In genomic region chr14:122281072-122281634, GRCm38 (mm10) we compare ENCODE assay signal across 12 mouse cellular contexts.
A peak's percentile ranks its signal among the peaks of the same experiment; 100 is the strongest.
DNase-seq lines count a peak whose midpoint lies in the region; ATAC-seq and TF ChIP-seq lines count a peak whose summit lies in the region.
"Had no signal": no experiment of that assay in that cellular context is flagged by ENCODE, and none has a peak within 500 bp of the region (broad histone marks: within the 10 kb centered on the region; RNA-seq: fewer than 3 reads in every experiment).

No protein-coding gene starts in this region.

- intact Hi-C loops in heart, postnatal 10 days (cut with DNase I): no loop called here

- H3K36me3 ChIP-seq in heart, embryonic 15.5 days: no peaks in the 10 kb centered on the region
- H3K36me3 ChIP-seq in forebrain, embryonic 14.5 days (ENCODE audit: control insufficient read depth, insufficient read depth, low read length): no peaks in the 10 kb centered on the region
- no peaks in the 10 kb centered on the region for H3K36me3 ChIP-seq in hindbrain, postnatal 0 days (ENCODE audit: insufficient read depth, low read length)
- no peaks in the 10 kb centered on the region for H3K36me3 ChIP-seq in neural tube, embryonic 13.5 days

- H3K4me3 ChIP-seq in heart, embryonic 15.5 days: no peak overlapping the region
- no peak overlapping the region for H3K4me3 ChIP-seq in forebrain, embryonic 14.5 days (ENCODE audit: low read depth, low read length)
- H3K4me3 ChIP-seq in hindbrain, postnatal 0 days (ENCODE audit: low read length): peak overlapping the region; percentile 18
- no peak overlapping the region for H3K4me3 ChIP-seq in neural tube, embryonic 13.5 days
- H3K4me3 ChIP-seq: gastrocnemius, adult 2 months had no signal

- H3K27me3 ChIP-seq in heart, embryonic 15.5 days: peaks cover 28% of the 10 kb centered on the region
- H3K27me3 ChIP-seq in forebrain, embryonic 14.5 days (replicated peaks; ENCODE audit: control insufficient read depth, insufficient read depth, low read length): peaks cover 4% of the 10 kb centered on the region
- H3K27me3 ChIP-seq in hindbrain, postnatal 0 days (ENCODE audit: insufficient read depth, low read length): peaks cover 3% of the 10 kb centered on the region; the same call in 1 of the 2 replicates
- peaks cover 58% of the 10 kb centered on the region for H3K27me3 ChIP-seq in neural tube, embryonic 13.5 days

- no peaks in the 10 kb centered on the region for H3K9me3 ChIP-seq in heart, embryonic 15.5 days (replicated peaks)
- no peaks in the 10 kb centered on the region for H3K9me3 ChIP-seq in forebrain, embryonic 14.5 days (replicated peaks; ENCODE audit: control insufficient read depth, low read length)
- no peaks in the 10 kb centered on the region for H3K9me3 ChIP-seq in hindbrain, postnatal 0 days (ENCODE audit: low read length)
- H3K9me3 ChIP-seq in neural tube, embryonic 13.5 days: no peaks in the 10 kb centered on the region

- H3K9ac ChIP-seq in heart, embryonic 15.5 days: no peak overlapping the region
- peak overlapping the region; percentile 22; the same call in 1 of the 2 replicates for H3K9ac ChIP-seq in forebrain, embryonic 14.5 days (ENCODE audit: low read length)
- peak overlapping the region; percentile 33; the same call in 1 of the 2 replicates for H3K9ac ChIP-seq in hindbrain, postnatal 0 days (replicated peaks; ENCODE audit: low read length)
- no peak overlapping the region for H3K9ac ChIP-seq in neural tube, embryonic 13.5 days
- H3K9ac ChIP-seq: liver, embryonic 14.5 days had no signal

- ATAC-seq in heart, embryonic 15.5 days (replicated peaks; ENCODE audit: insufficient number of reproducible peaks, insufficient read depth, low FRiP score, low read depth): no peak
- ATAC-seq in forebrain, embryonic 14.5 days: no peak
- no peak for ATAC-seq in hindbrain, postnatal 0 days
- no peak for ATAC-seq in neural tube, embryonic 13.5 days (ENCODE audit: low read depth)
- ATAC-seq in CD4-positive, CD25-positive, alpha-beta regulatory T cell, adult 4 months: no peak
- ATAC-seq in activated CD4-positive, CD25-positive, alpha-beta regulatory T cell, adult 4 months: no peak

- DNase-seq in heart, postnatal 10 days: no peak
- DNase-seq in forebrain, embryonic 14.5 days (ENCODE audit: low spot score): no peak
- peak; percentile 31 for DNase-seq in hindbrain, postnatal 0 days (ENCODE audit: low spot score)
- DNase-seq: adrenal gland, postnatal 10 days; cerebellum, postnatal 36 days; lung, postnatal 36 days had no signal

- 60% methylated on average over 9 of the region's 9 CpGs for WGBS in heart, embryonic 15.5 days
- 39% methylated on average over 9 of the region's 9 CpGs for WGBS in forebrain, embryonic 14.5 days
- 30% methylated on average over 9 of the region's 9 CpGs for WGBS in hindbrain, postnatal 0 days
- WGBS in neural tube, embryonic 13.5 days: 22% methylated on average over 9 of the region's 9 CpGs

- H3K27ac ChIP-seq in heart, embryonic 15.5 days: no peak overlapping the region
- H3K27ac ChIP-seq in forebrain, embryonic 14.5 days (ENCODE audit: low read depth, low read length): no peak overlapping the region
- H3K27ac ChIP-seq in hindbrain, postnatal 0 days: peak overlapping the region; percentile 67
- H3K27ac ChIP-seq in neural tube, embryonic 13.5 days (replicated peaks): no peak overlapping the region
- H3K27ac ChIP-seq: gastrocnemius, adult 2 months; liver, embryonic 14.5 days had no signal

- peaks cover 8% of the 10 kb centered on the region; the same call in 1 of the 2 replicates for H3K4me1 ChIP-seq in heart, embryonic 15.5 days (replicated peaks)
- H3K4me1 ChIP-seq in forebrain, embryonic 14.5 days (ENCODE audit: control insufficient read depth, insufficient read depth, low read length): peaks cover 9% of the 10 kb centered on the region
- H3K4me1 ChIP-seq in hindbrain, postnatal 0 days (ENCODE audit: insufficient read depth, low read length): no peaks in the 10 kb centered on the region
- H3K4me1 ChIP-seq in neural tube, embryonic 13.5 days (replicated peaks): peaks cover 18% of the 10 kb centered on the region; the same call in 1 of the 2 replicates

- TF ChIP-seq CTCF in hindbrain, postnatal 0 days (IDR thresholded peaks at IDR 0.05; ENCODE audit: low read depth): no peak

- peak overlapping the region; percentile 22 for H3K4me2 ChIP-seq in heart, embryonic 15.5 days
- 0 out of 2 replicates have a peak overlapping the region, but pooled peaks have one; percentile 14 for H3K4me2 ChIP-seq in forebrain, embryonic 14.5 days (ENCODE audit: low read length)
- H3K4me2 ChIP-seq in hindbrain, postnatal 0 days (ENCODE audit: low read depth, low read length): peak overlapping the region; percentile 43
- 0 out of 2 replicates have a peak overlapping the region, but pooled peaks have one; percentile 18 for H3K4me2 ChIP-seq in neural tube, embryonic 13.5 days

Comparison
In these comparisons a context has a peak if more than half of its experiments do, and no peak if none do; other contexts are left out.
1. H3K9ac ChIP-seq: peak in forebrain, embryonic 14.5 days (single experiment) and hindbrain, postnatal 0 days (single experiment); none in heart, embryonic 15.5 days (single experiment) and neural tube, embryonic 13.5 days (single experiment).
2. Peak in every context shown above with its lines, with median percentiles within 50 percentile points of each other: H3K4me2 ChIP-seq.